Mouse (Mus musculus) right cerebral cortex, postnatal 25 days (tissue): ENCODE data around the gene Nxf1.
"Not testable (repeated sequence)": the region's sequence is repeated elsewhere in the genome, so short reads cannot be mapped to it uniquely, and the experiment has no call there.

Experiments used
- DNase-seq: peaks from one replicate; pipeline ENCODE4 v3.0.0; 2022

Nxf1 gene

DNA sequence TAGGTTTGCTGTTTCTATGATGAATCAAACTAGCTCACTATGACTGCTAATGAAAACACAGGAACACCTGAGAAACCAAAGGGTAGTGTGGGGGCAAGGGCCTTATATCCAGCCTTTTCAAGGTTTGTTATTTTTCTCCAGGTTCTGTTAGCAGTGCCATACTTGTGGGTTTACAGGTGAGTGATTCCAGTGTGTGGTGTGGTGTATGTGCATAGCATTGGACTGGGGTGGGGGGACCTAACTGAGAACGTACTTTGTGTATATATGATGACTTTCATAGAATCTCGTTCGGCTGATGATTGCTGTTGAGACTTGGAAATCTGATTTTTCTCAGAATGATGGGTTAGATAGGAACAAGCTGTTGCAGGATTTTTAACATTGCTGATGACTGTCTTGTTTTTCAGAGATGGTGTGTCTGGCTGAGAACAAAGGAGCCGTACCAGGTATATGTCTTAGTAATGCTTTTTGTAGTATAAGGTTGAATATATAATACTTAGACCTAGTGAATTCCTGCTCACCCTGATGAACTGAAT is 31.7 kb upstream of the Nxf1 start:
- no peak for DNase-seq

DNA sequence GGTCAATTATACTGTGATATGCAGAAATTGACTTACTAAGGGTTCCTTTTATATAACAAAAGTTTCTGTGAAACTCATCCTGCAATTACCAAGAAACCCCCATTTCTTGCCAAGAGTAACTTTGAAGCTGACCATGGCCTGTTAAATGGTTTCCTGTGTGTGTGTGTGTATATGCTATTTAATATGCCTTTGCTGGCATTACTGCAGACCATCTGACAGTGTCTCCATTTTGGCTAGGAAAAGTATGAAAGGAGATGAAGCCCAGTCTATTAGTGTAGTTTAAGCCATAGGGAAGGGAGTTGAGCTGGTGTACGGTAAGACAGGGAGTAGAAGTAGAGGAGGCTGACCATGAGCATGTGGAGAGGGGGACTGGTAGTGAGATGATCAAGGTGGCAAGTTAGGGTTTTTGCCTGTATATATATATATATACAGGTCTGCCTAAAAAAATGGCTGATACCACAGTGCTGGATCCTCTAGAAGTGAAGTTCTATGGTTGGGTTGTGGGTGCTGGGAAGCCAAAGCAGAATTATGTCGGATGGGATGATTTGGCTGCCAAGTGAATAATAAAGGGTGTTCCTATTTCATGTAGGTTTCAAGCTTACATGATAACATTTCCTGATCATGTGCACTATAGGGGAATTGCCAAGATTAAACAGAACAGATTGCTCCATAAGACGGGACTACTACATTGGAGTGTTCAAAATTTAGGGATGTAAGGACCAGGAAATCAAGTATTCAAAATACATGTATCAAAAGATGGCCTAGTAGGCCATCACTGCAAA is 30.1 kb upstream of the Nxf1 start:
- no peak for DNase-seq

- DNase-seq: no peak
Observed at GRCm38 (mm10) chr19:8727495-8728114, 29.3 kb upstream of the Nxf1 start.

- DNase-seq: not testable (repeated sequence)
Observed at GRCm38 (mm10) chr19:8728335-8729099, 28.4 kb upstream of the Nxf1 start.

DNA sequence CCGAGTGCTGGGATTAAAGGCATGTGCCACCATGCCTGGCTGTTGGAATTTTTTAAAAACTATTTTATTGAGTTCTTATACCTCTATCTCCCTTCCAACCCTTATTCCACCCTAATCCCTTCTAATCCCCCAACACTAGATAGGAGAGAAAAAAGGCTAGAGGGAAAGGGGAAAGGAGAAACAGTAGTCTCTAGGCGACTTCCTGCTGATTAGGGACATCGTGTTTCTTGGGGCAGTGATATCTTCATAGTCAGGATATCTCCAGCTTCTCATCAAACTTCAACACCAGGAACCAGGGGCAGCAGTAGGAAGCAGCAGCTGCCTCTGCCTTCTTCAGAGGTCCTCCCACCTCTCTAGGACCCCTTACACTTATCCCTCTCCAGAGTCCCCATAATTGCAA is 22.5 kb upstream of the Nxf1 start:
- no peak for DNase-seq

DNA sequence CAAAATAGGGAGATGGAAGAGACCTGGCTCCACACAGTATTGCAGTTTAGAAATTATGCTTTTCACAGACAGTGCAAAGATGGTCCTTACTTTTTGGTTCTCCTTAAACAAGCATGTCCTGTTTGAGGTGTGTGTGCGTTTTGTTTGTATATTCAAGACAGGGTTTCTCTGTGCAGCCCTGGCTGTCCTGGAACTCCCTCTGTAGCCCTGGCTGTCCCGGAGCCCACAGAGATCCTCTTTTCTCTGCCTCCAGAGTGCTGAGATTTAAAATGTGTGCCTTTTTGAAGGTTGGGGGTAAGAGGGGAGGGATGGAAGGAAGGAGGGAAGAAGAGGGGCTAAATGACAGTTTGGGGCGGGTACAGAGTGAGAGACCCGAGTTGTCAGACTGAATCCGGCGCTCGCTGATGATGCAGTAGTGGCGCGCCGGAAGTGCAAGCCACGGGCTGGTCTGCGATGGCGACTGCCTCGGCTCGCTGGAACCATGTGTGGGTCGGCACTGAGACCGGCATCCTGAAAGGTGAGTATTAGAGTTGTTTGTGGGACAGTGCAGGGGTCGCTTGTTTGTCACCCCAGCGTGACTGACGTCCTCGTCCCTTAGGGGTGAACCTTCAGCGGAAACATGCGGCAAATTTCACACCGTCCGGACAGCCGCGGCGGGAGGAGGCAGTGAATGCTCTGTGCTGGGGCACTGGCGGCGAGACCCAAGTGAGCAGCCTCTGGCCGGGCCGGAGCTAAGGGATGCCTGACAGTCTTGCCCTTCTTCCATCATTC is 21.3 kb upstream of the Nxf1 start, which contains the start of gene Wdr74:
TSS of gene Wdr74 (plus strand) at position 439 of the 771 bp plus-strand sequence.
- DNase-seq: peak; percentile 93

GRCm38 (mm10) chr19:8736160-8736467 is 20.8 kb upstream of the Nxf1 start:
- no peak for DNase-seq

DNA sequence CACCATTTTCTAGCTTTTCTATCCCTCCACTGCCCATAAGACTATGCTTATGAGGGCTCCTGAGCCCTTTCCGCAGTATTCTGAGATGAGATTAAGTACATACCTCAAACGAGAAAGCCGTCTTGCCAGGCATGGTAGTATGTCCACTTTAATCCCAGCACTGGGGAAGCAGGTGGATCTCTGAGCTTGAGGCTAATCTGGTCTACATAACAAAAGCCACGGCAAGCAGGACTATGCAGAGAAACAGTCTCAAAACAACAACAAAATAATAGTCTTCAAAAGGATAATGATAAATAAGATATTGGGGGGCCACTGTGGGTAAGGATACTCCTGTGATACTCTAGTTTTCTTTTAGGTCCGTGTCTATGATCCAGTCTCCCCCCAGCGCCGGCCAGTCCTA is 18.0 kb upstream of the Nxf1 start:
- DNase-seq: no peak

GRCm38 (mm10) chr19:8739646-8740045 is 17.2 kb upstream of the Nxf1 start:
- no peak for DNase-seq

GRCm38 (mm10) chr19:8740603-8741002 is 16.3 kb upstream of the Nxf1 start, which contains the start of gene 1700092M07Rik:
Gene 1700092M07Rik, plus strand, starts transcription at chr19:8740718.
- DNase-seq: no peak

GRCm38 (mm10) chr19:8741243-8741869 is 15.5 kb upstream of the Nxf1 start, which contains the start of gene Stx5a:
Gene Stx5a, plus strand, starts transcription at chr19:8741413.
- DNase-seq: peak; percentile 94

GRCm38 (mm10) chr19:8742176-8742575 is 14.7 kb upstream of the Nxf1 start:
- DNase-seq: no peak

DNA sequence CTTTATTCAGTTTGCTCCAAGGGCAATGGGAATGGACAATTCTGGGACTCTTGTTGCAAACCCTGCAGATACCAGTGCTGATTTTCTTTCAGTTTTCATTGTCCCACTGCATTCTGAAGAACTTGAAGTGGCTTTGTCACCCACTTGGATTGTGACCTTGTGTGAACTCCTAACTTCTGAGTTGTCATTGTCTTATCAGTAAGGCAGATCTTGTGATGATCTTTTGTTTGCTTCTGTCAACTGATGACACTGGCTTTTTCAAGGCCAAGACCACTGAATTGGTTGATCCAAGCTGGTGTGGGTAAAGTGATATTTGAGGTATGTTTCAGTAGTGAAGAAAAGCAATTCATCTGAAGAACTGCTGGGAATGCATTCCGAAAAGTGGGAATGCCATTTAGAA is 11.5 kb upstream of the Nxf1 start:
- DNase-seq: no peak

DNA sequence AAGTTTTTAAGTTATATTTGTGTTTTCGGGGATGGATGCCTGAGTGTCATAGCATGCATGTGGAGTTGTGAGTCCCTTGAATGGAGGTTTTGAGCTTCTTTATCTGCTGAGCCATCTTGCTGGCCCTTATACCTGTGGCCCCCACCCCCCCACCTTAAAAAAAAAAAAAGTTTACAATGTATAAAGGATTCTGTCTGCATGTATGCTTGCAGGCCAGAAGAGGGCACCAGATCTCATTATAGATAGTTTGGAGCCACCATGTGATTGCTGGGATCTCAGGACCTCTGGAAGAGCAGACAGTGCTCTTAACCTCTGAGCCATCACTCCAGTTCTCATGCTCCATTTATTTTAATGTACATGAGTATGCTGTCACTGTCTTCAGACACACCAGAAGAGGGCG is 9.5 kb upstream of the Nxf1 start:
- no peak for DNase-seq

GRCm38 (mm10) chr19:8755652-8756051 is 1.2 kb upstream of the Nxf1 start:
- no peak for DNase-seq

- no peak for DNase-seq
Observed at GRCm38 (mm10) chr19:8757471-8757998, 662 bp downstream of the Nxf1 start.

DNA sequence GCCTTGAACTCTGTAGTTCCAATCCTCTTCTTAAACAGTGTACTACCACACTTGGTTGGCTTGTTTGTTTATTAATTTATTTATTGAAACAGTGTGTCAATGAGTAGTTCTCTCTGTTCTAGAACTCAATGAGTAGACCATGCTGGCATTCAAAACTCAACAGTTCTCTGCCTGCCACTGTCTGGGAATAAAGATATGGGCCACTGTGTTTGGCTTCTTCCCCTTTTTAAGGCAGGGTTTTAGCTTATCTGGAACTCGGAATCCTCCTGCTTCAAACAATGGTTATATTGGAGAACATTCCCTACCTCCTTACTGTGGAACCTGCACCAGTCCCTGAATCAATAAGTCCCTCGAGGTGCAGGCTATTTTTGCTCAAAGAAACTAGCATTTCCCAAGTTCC is 2.0 kb downstream of the Nxf1 start:
- DNase-seq: no peak

DNA sequence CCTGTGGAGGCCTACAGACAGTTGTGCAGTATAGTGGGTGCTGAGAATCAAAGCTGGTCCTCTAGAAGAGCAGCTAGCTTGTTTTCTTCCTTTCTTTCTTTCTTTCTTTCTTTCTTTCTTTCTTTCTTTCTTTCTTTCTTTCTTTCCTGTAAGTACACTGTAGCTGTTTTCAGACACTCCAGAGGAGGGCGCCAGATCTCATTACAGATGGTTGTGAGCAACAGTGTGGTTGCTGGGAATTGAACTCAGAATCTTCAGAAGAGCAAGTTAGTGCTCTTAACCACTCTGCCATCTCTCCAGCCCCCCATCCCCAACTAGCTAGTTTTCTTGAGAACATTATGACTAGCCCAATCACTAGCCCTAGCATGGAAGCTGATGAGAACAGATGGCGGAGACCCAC is 3.9 kb downstream of the Nxf1 start:
- DNase-seq: no peak

GRCm38 (mm10) chr19:8763276-8763675 is 6.4 kb downstream of the Nxf1 start:
- DNase-seq: no peak

- DNase-seq: no peak
Observed at GRCm38 (mm10) chr19:8765562-8765961, 8.7 kb downstream of the Nxf1 start.

GRCm38 (mm10) chr19:8770567-8771270 is 13.8 kb downstream of the Nxf1 start, which contains the start of gene Tmem223:
Gene Tmem223, plus strand, starts transcription at chr19:8770996.
- peak; percentile 79 for DNase-seq
